Mouse (Mus musculus) liver, embryonic 12.5 days (tissue): ENCODE results near the gene Syf2. TPM values are rescaled to one million over a fixed set of nuclear protein-coding genes. Genes with fewer than 3 reads are reported as not detected.

Experiments used
- ATAC-seq: fragments of 200-750 bp; cut with Nextera tagmentation; 2 replicates; pipeline ENCODE4 v1.8.0; 2017; ENCODE audit warnings: moderate number of reproducible peaks, mild to moderate bottlenecking, moderate library complexity
- H3K27ac ChIP-seq: fragments of 300-500 bp; sonication (generic); 2 replicates; pipeline ENCODE4 v1.5.1; 2016; ENCODE audit warnings: mild to moderate bottlenecking
- H3K27me3 ChIP-seq: fragments of 300-500 bp; sonication (generic); replicated peaks from 2 replicates; pipeline ENCODE4 v1.6.1; 2016; ENCODE audit warnings: mild to moderate bottlenecking, moderate library complexity
- H3K36me3 ChIP-seq: fragments of 300-500 bp; sonication (generic); 2 replicates; pipeline ENCODE4 v1.6.1; 2016; ENCODE audit warnings: mild to moderate bottlenecking, moderate library complexity
- H3K4me1 ChIP-seq: fragments of 300-500 bp; sonication (generic); 2 replicates; pipeline ENCODE4 v1.6.1; 2016
- H3K4me2 ChIP-seq: fragments of 300-500 bp; sonication (generic); 2 replicates; pipeline ENCODE4 v1.6.1; 2016; ENCODE audit warnings: mild to moderate bottlenecking, moderate library complexity
- H3K4me3 ChIP-seq: fragments of 300-500 bp; sonication (generic); 2 replicates; pipeline ENCODE4 v1.5.1; 2016; ENCODE audit warnings: mild to moderate bottlenecking, moderate library complexity
- H3K9ac ChIP-seq: fragments of 300-500 bp; sonication (generic); 2 replicates; pipeline ENCODE4 v1.6.1; 2016; ENCODE audit warnings: mild to moderate bottlenecking, moderate library complexity
- H3K9me3 ChIP-seq: fragments of 300-500 bp; sonication (generic); replicated peaks from 2 replicates; pipeline ENCODE4 v1.6.1; 2016; ENCODE audit warnings: mild to moderate bottlenecking, moderate library complexity
- WGBS: fragments of 180-500 bp; shearing (Covaris S2); methylation state at CpG from one replicate; pipeline ENCODE4 v1.1.7; 2016; ENCODE audit not compliant: insufficient replicate concordance; 5-methylcytosine and 5-hydroxymethylcytosine counted together
- polyA plus RNA-seq: library from polyadenylated mRNA; unstranded; fragments of >200 nt; fragmentation: Nextera tagmentation; extraction: Ambion mirVana; gene quantifications from 2 replicates; pipeline ENCODE4 v1.2.1, GENCODE M21; 2016

Syf2 gene
- polyA plus RNA-seq, 1 experiment from 2014 or later = 70.8 TPM

- H3K27me3 ChIP-seq = peaks cover 58% of the 10 kb centered on the region
- no peak overlapping the region for H3K4me3 ChIP-seq
- no peaks in the 10 kb centered on the region for H3K9me3 ChIP-seq
- 85% methylated on average over 2 of the region's 2 CpGs for WGBS
- no peak overlapping the region for H3K27ac ChIP-seq
- H3K36me3 ChIP-seq = no peaks in the 10 kb centered on the region
- no peak overlapping the region for H3K4me2 ChIP-seq
- no peak overlapping the region for H3K9ac ChIP-seq
- peaks cover 17% of the 10 kb centered on the region for H3K4me1 ChIP-seq
- no peak for ATAC-seq
Observed at GRCm38 (mm10) chr4:134955196-134955595, 24.5 kb downstream of the Syf2 start.

GRCm38 (mm10) chr4:134955845-134956244, 25.1 kb downstream of the Syf2 start:
- H3K27me3 ChIP-seq = peaks cover 63% of the 10 kb centered on the region

DNA sequence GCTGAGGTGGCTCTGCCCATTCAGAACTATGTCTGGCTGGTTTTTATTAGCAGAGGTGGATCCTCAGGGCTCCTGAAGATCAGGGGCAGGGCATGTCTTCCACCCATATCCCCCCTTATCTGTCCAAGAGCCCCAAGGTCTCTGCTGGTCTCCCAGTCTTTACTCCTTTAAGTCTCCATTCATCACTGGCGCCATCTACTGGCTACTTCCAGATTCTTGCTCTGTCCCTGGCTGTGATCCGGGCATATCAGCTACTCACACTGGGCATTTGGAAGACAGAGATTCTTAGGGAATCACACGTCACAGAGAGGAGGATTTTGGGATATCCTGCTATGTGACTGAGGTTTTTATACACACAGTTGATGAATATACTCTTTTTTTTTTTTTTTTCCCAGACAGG, 25.6 kb downstream of the Syf2 start:
- peak; percentile 65 for ATAC-seq
- WGBS = 4% methylated on average over 3 of the region's 3 CpGs
- no peak overlapping the region for H3K27ac ChIP-seq
- no peak overlapping the region for H3K4me3 ChIP-seq
- no peaks in the 10 kb centered on the region for H3K9me3 ChIP-seq
- H3K4me2 ChIP-seq = no peak overlapping the region
- H3K9ac ChIP-seq = no peak overlapping the region
- H3K4me1 ChIP-seq = peaks cover 10% of the 10 kb centered on the region
- peaks cover 68% of the 10 kb centered on the region for H3K27me3 ChIP-seq
- H3K36me3 ChIP-seq = no peaks in the 10 kb centered on the region

More at GRCm38 (mm10) chr4:134955845-134956244, 25.1 kb downstream of the Syf2 start:
- Histone ChIP-seq H3K36me3 (no peaks in the 10 kb centered on the region), H3K9ac (no peak overlapping the region), H3K9me3 (no peaks in the 10 kb centered on the region), H3K27ac (no peak overlapping the region), H3K4me1 (peaks cover 10% of the 10 kb centered on the region), H3K4me3 (no peak overlapping the region), H3K4me2 (no peak overlapping the region)
- no peak for ATAC-seq
- 42% methylated on average over 3 of the region's 3 CpGs for WGBS

DNA sequence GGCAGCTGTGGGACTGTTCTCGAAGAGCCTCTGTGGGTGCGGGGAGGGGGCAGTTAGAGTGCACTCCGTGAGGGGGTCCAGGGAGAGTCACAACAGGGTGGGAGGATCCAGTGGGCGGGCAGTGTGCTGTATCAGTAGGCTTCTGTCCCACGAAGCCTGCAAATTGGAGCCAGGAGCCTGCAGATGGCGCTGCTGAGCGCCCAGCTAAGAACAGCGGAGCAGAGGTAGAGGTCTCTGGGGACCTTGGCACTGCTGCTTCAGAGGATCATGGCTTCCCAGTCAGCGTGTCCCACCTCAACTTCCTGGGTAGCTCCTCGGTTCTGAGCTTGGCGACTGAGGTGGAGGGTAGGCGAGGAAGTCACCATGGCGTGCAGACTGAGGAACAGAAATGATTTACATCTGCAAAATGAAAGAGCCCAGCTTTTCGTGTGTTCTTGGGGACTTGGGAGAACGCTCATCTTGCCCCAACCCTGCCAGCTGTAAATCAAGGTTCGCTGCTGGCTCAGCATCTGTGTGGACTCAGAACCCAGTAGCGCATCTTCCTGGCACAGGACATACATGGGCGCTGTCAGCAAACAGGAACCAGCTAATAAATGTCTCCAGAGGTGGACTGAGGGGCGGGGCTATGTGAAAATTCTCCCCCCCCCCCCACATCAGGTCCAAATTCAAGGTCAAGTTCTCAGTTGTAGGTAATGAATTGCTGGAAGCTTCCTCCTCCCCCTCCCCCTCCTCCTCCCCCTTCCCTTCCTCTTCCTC, 32.5 kb downstream of the Syf2 start:
- 22% methylated on average over 19 of the region's 19 CpGs for WGBS
- Histone ChIP-seq H3K27me3 (peaks cover 49% of the 10 kb centered on the region), H3K4me1 (peaks cover 24% of the 10 kb centered on the region), H3K9ac (peak overlapping the region; percentile 53; the same call in 1 of the 2 replicates), H3K4me2 (peak overlapping the region; percentile 67), H3K27ac (peak overlapping the region; percentile 51), H3K9me3 (no peaks in the 10 kb centered on the region), H3K4me3 (peak overlapping the region; percentile 37), H3K36me3 (no peaks in the 10 kb centered on the region)
- ATAC-seq = peak; percentile 85

DNA sequence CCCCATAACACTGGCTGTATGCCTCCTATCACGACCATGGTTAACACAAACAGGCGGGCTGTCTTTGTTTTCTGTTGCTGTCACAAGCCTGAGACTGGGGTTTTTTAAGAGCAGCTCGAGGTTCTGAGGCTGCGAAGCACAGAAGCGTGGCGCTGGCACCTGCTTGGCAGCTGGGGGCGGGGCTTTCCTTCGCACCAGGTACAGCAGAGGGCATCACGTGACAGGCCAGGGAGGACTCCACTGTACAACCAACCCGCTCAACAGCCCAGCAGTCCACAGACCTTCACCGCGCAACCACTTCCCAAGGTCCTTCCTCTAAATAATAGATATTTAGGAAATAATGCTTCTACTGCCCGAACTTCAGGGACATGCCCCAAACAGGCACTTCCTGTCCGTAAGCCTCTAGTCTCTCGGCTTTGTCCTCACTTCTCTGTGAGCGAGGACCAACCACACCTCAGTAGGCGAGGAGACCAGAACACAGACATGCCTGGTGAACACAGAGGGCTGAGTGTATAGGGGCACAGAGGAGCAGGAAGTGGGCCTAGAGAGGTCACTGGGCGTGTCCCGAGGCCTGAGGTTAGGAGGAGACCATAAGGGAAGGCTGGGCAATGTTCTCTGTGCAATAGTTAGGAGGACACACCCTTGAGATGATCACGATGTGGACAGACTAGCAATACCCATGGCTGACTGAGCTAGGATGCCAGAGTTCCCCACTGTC, 37.3 kb downstream of the Syf2 start:
- Histone ChIP-seq H3K36me3 (no peaks in the 10 kb centered on the region), H3K27me3 (peaks cover 23% of the 10 kb centered on the region), H3K4me3 (no peak overlapping the region), H3K9me3 (no peaks in the 10 kb centered on the region), H3K4me1 (peaks cover 50% of the 10 kb centered on the region), H3K27ac (0 out of 2 replicates have a peak overlapping the region, but pooled peaks have one; percentile 17), H3K4me2 (no peak overlapping the region), H3K9ac (no peak overlapping the region)
- WGBS = 62% methylated on average over 20 of the region's 20 CpGs
- ATAC-seq = peak; percentile 55

DNA sequence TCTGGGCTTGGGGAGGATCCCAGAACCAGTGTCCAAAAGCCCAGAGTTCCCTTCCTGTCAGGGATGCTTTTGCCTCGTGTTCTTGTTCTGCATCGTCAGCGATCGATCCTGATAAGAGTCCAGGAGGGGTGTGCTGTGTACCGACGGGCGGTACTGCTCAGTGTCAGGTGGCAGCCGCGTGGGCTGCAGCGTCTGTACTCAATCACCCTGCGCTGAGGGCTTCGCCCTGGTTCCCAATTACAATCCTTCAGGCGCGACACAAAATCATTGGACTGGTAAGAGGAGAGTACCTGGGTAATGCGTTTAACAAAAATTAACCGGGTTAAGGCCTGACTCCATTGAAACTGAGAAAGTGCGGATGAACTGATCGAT, 37.9 kb downstream of the Syf2 start:
- 70% methylated on average over 18 of the region's 18 CpGs for WGBS
- Histone ChIP-seq H3K4me1 (peaks cover 45% of the 10 kb centered on the region), H3K9ac (no peak overlapping the region), H3K4me2 (no peak overlapping the region), H3K27ac (0 out of 2 replicates have a peak overlapping the region, but pooled peaks have one; percentile 17), H3K36me3 (no peaks in the 10 kb centered on the region), H3K27me3 (peaks cover 23% of the 10 kb centered on the region), H3K9me3 (no peaks in the 10 kb centered on the region), H3K4me3 (no peak overlapping the region)
- peak; percentile 46 for ATAC-seq

DNA sequence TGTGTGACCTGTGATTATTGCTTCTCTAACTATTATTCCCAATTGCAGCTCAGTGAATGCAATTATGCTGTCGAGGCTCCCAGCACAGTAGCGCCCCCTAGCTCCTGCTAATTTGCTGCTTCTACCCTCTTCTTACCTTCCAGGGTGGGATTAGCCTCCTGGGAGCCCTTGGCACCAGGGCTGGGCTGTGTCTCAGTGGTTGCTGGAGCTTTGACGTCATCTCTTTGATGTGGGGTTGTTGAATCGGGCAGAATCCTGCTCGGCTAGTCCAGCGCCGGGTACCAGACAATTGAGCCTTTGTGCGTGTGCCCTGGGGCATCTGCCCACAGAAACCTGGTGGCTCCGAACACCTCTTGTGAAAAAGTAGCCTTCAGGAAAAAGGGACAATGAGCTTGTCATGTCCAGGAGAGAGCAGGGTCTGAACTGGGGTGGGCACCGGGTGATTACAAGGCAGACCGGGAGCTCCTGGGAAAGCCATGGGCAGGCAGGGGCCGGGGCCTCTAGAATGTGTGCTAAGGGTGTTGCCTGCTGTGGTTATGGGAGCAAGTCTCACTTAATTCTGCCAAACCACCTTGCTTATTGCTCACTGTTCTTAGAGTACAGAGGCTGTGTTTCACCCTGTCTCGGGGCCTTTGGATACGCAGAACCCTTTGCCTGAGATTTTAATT, 44.7 kb downstream of the Syf2 start:
- no peak overlapping the region for H3K9ac ChIP-seq
- no peak overlapping the region for H3K4me3 ChIP-seq
- no peaks in the 10 kb centered on the region for H3K36me3 ChIP-seq
- H3K4me2 ChIP-seq = no peak overlapping the region
- peaks cover 22% of the 10 kb centered on the region for H3K4me1 ChIP-seq
- no peak for ATAC-seq
- H3K27ac ChIP-seq = no peak overlapping the region
- WGBS = 53% methylated on average over 14 of the region's 14 CpGs
- H3K9me3 ChIP-seq = no peaks in the 10 kb centered on the region
- H3K27me3 ChIP-seq = peaks cover 16% of the 10 kb centered on the region

DNA sequence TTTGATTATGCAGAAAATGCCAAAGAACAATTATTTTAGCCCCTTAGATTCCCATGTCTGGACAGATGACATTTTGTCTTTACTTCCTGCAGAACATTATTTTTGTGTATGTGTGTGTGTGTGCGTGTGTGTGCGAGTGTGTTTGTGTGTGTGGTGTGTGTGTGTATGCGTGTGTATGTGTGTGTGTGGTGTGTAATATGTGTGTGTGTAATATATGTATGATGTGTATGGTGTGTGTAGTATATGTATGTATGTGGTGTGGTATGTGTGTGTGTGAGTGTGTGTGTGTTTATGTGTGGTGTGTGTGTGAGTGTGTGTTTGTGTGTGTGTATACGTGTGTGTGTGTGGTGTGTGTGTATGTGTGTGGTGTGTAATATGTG, 45.2 kb downstream of the Syf2 start:
- no peaks in the 10 kb centered on the region for H3K9me3 ChIP-seq
- H3K4me3 ChIP-seq = no peak overlapping the region
- H3K4me2 ChIP-seq = no peak overlapping the region
- no peak for ATAC-seq
- H3K9ac ChIP-seq = no peak overlapping the region
- 87% methylated on average over 4 of the region's 4 CpGs for WGBS
- no peak overlapping the region for H3K27ac ChIP-seq
- H3K27me3 ChIP-seq = peaks cover 12% of the 10 kb centered on the region
- H3K4me1 ChIP-seq = peaks cover 22% of the 10 kb centered on the region
- H3K36me3 ChIP-seq = no peaks in the 10 kb centered on the region

DNA sequence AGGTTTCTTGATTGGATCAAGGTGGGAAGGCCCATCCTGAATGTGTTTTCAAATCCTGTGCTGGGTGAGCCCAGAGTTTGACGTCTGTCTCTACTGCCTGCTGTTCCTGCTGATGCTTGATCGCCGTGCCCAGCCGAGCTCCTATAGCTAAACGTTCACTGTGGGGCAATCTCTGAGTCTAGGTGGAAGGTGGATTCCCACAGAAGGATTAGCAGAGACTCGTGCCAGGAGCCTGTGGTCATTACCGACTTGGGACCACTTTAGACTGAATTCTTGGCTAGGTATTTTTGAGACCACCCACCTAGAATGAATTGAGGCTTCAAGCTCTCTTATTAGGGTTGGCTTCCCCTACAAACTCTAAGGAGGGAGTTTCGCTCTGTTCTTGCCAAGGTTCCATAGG, 48.2 kb downstream of the Syf2 start:
- WGBS = 80% methylated on average over 8 of the region's 8 CpGs
- Histone ChIP-seq H3K27ac (peak overlapping the region; percentile 65; the same call in 1 of the 2 replicates), H3K27me3 (no peaks in the 10 kb centered on the region), H3K9ac (no peak overlapping the region), H3K4me3 (no peak overlapping the region), H3K9me3 (no peaks in the 10 kb centered on the region), H3K4me1 (peaks cover 46% of the 10 kb centered on the region), H3K4me2 (no peak overlapping the region), H3K36me3 (no peaks in the 10 kb centered on the region)
- no peak for ATAC-seq

DNA sequence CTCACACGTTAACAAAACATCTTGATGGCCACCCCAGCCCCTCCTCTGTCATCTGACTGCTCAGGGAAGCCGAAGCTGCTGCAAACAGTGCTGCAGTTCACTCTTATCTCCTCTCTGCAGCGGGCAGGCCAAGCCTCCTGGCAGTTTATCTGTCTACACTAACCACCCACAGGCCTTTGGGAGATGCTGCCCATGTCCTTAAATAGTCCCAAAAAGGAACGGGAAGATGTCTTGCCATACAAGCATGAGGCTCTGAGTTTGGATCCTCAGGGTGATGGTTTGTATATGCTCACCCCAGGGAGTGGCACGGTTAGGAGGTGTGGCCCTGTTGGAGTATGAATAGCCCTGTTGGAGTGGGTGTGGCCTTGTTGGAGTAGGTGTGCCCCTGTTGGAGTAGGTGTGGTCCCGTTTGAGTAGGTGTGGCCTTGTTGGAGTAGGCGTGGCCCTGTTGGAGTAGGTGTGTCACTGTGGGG, 51.3 kb downstream of the Syf2 start:
- peak overlapping the region; percentile 96 for H3K27ac ChIP-seq
- 11% methylated on average over 7 of the region's 7 CpGs for WGBS
- ATAC-seq = peak; percentile 99
- peak overlapping the region; percentile 15; the same call in 1 of the 2 replicates for H3K4me3 ChIP-seq
- 0 out of 2 replicates have a peak, but pooled peaks cover 3% of the 10 kb centered on the region for H3K9me3 ChIP-seq
- H3K36me3 ChIP-seq = no peaks in the 10 kb centered on the region
- peak overlapping the region; percentile 62 for H3K4me2 ChIP-seq
- H3K9ac ChIP-seq = peak overlapping the region; percentile 66
- H3K27me3 ChIP-seq = no peaks in the 10 kb centered on the region
- peaks cover 49% of the 10 kb centered on the region for H3K4me1 ChIP-seq

DNA sequence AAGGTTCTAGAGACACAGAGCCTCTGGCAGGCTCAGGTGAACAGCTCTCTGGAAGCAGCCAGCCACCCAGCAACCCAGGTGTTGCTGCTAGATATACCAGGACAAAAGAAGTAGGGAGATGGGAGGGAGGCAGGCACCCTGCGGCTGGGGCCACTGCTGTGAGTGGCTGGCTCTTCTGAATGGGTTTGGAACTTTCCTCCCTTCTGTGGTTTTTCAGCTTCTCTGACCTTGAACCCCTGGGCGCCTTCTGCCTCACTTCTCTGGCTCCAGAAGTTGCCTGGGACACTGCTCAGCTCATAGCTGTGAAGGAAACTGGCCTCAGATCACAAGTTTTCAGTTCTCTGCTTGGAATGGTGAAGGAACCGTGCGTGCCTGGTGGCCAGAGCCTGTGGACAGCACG, 52.4 kb downstream of the Syf2 start:
- H3K27me3 ChIP-seq = peaks cover 3% of the 10 kb centered on the region
- H3K4me3 ChIP-seq = no peak overlapping the region
- 0 out of 2 replicates have a peak, but pooled peaks cover 3% of the 10 kb centered on the region for H3K9me3 ChIP-seq
- peak; percentile 13; the same call in 1 of the 2 replicates for ATAC-seq
- peak overlapping the region; percentile 63 for H3K9ac ChIP-seq
- H3K27ac ChIP-seq = peak overlapping the region; percentile 96
- H3K4me1 ChIP-seq = peaks cover 49% of the 10 kb centered on the region
- H3K36me3 ChIP-seq = no peaks in the 10 kb centered on the region
- H3K4me2 ChIP-seq = peak overlapping the region; percentile 62
- 45% methylated on average over 5 of the region's 5 CpGs for WGBS
